Mouse (Mus musculus) cerebellum, postnatal 36 days (tissue): ENCODE measurements around the gene Zfp3.
A peak's percentile ranks its signal among the peaks of the same experiment; 100 is the strongest.
"Not testable (repeated sequence)": the region's sequence is repeated elsewhere in the genome, so short reads cannot be mapped to it uniquely, and the experiment has no call there.

Experiments
- DNase-seq, 2 experiments: peaks; one replicate each; pipeline ENCODE4 v3.0.0; 2021 to 2022; ENCODE audit warnings: mixed read lengths in 2 of 2

Zfp3 gene

DNA sequence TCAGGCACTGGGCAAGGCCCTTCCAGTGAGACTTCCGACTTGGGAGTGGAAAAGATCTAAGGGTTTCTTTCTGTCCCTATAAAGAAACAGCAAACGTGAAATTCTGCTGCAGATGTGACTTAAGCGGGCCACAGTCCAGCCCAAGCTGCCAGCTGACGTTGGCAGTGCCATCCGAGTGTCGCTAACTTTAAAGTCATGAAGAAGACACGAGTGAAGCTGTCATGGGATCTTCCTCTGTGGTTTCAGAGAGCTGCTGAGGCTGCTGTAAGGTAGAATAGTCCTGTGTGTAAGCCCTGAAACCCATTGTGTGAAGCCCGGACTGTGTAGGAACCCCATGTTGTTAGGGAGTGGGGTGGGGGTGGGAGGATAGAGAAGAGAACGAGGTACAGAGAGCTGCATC lies 1.4 kb upstream of the Zfp3 start:
- DNase-seq = no peak

DNA sequence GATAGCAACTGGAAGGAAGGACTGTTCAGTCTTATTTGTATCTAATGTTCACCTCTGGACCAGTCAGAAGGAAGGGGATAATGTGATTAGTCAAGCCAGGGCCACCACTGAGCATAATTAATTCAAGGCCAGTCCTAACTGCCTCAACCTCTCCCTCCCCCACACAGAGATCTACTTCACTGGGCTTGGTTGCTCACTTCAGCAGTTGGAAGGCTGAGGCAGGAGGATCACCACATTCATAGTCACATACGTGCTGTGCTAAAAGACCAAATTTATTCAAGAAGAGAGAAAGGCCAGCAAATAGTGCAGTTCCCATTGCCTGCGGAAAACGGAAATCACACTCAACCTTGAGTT lies 450 bp upstream of the Zfp3 start:
- DNase-seq = no peak

DNA sequence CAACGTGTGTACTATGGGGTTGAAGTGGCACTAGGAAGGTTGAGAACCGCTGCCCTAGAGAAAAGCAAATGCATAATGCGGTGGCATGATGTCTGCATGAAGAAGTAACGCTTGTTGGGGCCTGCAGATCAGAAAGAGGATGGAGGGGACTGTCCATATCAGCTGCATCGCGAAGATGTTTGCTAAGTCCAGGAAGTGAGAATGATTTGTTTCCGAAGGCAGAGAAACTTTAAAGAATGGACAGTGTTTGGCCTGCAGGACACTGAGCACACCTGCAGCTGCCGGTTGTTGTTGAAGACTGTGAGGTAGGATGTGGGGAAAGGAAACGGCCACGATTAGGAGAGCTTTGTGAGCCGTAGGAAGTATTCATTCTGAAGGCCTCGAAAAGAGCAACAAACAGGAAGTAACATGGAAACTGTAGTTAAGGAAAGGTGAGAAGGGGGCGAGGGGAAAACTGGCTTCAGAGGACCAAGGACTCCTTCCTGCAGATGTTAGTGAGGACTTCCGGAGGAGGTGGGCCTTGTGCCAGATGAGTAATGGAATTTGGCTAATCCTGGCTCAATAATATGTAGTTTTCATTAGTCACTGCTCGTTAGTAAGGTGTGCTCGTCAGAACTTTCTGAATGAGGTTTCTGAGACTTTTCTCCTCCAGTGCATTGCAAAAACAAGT lies 1.9 kb downstream of the Zfp3 start:
- DNase-seq = no peak

DNA sequence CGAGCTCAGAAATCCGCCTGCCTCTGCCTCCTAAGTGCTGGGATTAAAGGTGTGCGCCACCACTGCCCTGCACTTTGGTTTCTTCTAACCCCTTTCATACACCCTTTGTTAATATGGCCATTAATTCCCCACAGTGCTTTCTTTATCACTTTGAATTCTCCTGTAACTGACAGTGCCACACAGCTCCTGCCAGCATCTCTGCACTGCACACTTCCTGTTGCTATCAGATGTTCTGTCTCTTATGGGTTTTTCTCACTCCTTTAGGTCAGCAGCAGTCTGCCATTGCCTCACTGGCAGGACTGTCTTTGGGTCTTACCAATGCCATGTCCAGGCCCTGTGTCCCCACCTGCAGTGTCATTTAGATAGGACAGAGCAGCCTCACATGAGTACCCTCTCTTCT lies 6.8 kb downstream of the Zfp3 start:
- DNase-seq = no peak

DNA sequence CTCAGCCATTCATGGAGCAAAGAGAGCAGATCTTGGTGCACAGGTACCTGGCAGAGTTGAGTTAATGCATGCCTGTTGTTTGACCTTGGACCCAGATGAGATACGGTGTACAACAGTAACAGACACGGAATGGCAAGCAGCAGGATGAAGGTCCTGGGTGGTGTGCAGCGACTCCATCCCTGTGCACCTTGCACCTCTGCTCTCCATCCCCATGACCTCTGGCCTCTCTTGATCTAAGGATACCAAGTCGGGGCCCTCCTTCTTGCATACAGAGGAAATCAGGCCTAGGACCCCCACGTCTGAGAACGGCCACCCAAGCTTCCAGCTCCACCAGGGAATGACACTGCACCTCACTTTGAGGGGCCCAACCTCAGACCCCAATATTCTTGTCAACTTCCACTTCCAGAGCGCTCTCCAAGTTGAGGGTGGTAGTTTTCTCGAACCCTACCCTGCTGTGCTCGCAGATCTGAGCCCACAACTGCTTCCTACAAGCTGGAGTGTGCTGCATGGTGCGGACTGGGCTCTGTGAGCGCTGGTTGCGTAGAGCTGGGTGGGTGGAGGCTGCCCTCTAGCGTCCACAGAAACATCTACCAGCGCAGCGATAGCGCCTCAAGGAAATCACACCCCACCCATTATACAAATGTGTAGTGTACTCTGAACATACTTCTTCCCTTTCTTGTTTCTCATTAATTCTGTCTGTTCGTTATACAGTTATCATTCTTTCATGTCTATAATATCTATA lies 13.0 kb downstream of the Zfp3 start:
- peak; percentile 65 to 70 for DNase-seq

DNA sequence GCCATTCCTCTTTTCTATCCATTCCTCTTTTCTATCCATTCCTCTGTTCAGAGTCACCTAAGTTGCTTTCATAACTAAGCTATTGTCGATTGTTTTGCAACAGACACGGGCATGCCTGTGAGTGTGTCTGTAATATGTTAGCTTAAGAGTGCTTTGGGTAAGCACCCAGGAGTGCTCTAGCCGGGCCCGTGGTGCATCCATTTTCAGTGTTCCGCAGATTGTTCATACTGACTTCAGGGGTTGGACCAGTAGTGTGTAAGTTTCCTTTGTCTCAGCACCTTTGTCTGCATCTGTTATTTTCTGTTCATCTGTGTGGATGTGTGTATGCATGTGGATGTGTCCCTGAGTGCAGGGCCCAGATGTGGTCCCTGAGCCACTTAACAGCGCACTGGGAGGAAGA lies 13.6 kb downstream of the Zfp3 start:
- no peak for DNase-seq

DNA sequence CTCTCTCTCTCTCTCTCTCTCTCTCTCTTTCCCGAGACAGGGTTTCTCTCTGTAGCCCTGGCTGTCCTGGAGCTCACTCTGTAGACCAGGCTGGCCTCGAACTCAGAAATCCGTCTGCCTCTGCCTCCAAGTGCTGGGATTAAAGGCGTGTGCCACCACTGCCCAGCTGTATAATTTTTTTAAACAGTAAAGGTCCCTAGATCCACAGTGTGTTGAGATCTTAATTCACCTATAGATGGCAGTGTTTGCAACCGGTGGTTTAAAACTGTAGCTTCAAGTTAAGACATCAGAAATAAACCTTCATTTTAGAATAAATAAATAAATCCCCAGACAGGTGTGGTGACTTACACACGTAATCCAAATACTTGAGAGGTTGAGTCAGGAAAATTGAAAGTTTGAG lies 14.0 kb downstream of the Zfp3 start:
- not testable (repeated sequence) for DNase-seq

DNA sequence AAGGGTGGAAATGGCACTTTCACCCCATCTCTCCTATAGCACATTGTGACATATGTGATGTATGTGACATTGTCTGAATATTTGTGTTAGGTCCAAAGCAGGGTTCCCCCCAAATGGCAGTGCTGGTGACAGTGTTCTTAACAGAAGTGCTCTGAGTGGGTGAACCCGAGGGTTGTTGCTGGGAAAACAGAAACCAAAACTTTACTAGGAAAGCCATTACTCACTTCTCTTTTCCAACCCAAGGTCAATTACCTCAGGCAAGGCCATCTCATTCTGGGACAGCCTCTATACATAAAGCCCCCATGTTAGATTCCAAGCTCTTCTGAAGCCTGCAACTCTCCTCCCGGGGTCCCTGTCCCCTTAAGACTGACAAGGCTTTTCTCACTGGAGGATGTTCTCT lies 21.9 kb downstream of the Zfp3 start:
- DNase-seq = no peak

DNA sequence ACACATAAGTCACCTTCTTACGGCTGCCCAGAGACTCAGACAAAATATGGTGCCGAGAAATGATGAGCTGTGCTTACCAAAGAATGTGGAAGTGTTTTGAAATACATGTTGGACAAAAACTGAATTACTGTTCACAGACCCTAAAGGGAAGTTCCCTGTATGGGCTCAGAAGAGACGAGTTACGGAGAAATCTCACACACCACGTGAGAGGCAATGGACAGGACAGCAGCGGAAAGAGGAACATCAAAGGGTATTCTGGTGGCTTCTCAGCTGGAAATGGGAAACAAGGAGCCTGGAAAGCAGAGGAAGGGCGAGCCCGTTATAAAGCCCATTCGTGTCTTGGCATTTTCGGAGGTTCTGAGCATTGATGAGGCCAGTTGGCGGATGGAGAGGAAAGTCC lies 23.0 kb downstream of the Zfp3 start:
- DNase-seq = no peak

DNA sequence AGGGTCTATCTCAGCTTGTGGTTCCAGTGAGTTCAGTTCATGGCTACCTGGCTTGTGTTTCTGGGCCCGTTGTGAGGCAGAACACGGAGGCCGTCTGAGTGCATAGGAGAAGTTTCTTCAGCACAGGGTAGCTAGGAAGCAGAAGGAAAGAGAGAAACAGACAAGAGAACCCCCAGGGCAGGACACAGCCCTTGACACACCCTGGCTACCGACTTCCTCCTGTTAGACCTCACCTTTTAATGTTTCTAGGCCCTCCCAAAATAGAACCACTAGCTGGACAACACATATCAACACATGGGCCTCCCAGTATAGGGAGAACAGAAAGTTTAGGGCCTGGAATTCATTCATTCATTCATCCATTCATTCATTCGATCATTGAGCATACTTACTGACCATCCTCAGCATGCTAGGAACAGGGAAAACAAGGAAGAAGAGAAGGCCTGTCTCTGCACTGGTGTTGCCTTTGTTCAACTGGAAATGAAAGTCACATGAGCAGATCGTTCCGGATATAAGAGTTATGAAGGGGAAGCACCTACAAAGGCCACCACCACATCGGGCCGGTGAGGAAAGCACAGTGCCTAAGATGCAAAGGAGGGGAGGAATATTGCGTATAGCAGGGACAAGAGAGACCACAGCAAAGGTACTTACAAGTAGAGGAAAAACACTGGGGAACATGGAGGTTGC lies 25.1 kb downstream of the Zfp3 start:
- no peak for DNase-seq

DNA sequence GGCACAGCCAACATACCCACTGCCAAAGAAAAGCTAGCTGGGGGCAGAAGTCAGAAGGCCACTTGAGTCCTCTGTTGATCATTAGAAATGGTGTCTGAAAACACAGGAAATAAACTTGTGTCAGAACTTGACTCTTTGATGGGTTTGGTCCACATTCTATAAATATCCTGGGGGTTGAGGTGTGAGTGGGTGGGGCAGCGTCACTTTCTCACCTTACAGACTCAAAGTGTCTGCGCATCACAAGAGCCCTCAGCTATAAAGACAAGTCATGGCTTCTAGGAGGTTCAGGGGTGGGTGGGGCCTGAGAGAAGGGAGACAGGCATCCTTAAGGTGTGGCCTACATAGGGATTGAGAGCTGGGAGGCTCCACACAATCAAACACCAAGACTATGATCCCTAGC lies 26.4 kb downstream of the Zfp3 start:
- no peak for DNase-seq

DNA sequence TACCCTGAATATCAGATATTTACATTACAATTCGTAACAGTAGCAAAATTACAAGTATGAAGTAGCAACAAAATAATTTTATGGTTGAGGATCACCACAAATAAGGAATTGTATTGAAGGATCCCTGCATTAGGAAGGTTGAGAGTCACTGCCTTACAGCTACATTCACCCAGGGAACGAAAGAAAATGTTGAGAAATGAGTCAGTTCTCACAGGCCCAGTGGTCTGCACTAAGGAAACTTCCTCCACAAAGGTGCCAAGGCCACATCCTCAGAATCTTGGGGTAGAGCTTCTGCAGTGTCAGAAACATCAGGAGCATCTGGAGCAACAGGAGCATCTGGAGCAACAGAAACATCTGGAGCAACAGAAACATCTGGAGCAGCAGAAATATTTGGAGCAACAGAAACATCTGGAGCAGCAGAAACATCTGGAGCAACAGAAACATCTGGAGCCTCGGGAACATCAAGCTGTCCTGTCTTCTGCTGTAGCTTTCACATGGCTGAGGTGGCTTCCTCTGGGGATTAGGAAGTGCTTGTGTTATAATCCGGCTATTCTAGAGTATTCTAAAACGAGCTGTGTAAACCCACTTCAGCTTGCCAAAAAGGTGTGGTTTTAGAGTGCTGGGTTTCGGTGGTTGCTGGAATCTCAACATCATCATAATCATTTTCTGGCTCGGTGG lies 27.0 kb downstream of the Zfp3 start:
- DNase-seq = no peak

DNA sequence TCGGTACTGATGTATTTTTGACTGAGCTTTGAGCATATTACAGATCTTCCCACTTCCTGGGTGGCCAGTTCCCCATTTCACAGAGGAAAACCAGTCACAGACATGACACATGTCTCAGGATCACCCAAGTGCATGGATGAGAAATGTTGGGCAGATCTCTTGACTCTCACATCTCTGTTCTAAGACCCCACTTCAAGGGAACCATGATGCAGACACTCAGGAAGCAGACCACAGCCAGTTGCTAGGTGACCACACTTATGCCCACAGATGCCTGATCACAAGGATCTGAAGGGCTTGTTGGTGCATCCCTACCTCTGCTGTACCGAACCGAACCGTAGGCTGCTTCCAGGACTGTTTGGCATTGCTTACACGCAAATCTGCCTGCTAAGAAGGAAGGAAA lies 27.7 kb downstream of the Zfp3 start:
- no peak for DNase-seq

DNA sequence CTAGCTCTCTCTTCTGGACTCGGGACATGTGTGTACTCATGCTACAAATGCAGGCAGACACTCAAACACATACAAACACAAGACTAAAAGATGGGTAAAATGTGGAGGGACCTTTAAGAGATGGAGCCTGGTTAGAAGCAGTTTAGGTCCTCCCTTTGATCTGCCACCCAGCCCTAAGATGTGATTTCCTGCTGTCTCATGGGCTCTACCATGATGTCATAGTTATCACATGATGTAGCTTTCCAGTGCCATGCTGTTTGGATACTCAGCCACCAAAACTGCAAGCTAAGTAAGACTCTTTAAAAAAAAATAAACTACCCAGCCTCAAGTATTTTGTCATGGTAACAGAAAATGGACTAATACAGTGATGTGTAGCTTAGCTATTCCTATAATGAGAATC lies 28.4 kb downstream of the Zfp3 start:
- no peak for DNase-seq

DNA sequence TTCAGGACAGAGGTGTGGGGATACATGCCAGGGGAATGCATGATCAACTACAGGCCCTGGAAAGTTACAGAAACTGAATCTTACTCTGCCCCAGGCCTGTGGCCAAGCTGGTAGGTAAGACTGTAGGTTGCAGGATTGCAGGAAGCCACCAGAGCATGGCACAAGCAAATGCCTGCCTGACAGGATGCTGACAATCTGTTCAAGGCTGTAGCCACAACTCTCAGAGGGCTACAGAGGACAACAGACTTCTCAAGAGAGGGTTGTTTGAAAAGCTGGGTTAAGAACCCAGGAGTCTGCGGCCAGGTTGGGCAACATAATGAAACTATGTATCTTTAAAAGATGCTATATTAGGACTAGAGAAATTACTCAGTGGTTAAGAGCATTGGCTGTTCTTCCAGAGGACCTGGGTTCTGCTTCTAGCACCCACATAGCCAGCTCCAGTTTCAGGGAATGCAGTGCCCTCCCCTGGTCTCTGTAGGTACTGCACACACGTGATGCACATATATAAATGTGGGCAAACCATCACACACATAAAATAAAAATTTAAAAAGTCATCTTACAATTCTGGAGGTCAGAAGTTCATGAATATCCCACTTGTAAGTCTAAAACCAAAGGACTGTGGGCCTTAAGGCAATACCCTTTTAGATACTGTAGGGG lies 38.3 kb downstream of the Zfp3 start:
- DNase-seq = no peak

DNA sequence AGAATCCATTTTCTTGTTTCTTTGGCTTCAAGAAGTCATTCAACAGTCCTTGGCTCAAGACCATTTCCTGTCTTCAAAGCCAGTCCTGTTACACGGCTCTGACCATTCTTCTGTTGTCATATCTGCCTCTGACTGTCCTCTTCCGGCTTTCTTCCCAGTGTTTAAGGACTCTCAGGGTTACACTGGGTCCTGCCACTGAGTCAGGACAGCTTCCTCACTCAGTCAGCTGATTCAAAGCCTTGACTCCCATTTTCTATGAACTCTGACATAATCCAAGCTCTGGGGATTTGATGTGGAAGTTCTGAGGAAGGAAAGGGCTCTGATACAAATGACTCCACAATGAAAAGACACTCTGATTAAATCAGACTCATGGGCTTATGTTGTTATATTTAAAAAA lies 38.9 kb downstream of the Zfp3 start:
- no peak for DNase-seq

DNA sequence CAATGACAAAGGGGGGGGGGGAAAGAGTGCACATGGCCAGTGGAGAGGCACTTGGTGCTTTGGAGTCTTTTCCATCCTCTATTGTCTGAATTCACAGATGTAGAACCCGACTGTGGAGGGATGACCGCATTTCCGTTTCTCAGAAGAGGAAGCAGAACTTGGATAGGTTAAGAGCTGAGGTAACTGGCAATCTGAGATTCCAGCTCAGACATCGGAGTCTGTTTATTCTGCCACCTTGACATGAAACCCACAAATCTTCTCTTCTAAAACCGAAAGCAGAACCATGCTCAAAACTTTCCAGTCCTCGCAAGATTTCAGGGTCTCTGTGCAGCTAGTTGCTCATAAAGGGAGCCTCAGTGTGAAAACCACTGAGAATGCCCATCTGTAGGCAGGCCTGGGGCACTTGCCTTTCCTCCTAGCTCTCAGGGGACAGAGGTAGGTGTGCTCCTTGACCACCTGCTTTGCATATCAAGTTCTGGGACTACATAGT lies 39.7 kb downstream of the Zfp3 start:
- DNase-seq = no peak

DNA sequence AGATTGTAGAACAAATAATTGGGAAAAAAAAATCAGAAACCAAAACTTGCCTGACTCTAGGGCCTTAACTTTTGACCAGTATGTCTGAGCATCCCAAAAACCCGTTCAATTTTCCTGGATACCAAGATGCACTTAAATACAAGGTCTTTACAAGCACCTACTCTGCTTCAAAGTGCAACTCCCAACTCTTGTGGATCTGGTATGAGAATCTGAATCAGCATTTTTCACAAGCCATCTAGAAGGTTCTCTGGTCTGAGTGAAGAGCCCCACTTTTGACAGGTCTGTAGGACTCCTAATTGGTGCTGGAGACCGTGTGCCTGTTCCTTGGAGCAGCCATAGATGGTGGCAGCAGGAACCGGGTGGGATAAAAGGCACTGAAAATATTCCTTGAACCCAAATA lies 40.4 kb downstream of the Zfp3 start:
- DNase-seq = no peak

DNA sequence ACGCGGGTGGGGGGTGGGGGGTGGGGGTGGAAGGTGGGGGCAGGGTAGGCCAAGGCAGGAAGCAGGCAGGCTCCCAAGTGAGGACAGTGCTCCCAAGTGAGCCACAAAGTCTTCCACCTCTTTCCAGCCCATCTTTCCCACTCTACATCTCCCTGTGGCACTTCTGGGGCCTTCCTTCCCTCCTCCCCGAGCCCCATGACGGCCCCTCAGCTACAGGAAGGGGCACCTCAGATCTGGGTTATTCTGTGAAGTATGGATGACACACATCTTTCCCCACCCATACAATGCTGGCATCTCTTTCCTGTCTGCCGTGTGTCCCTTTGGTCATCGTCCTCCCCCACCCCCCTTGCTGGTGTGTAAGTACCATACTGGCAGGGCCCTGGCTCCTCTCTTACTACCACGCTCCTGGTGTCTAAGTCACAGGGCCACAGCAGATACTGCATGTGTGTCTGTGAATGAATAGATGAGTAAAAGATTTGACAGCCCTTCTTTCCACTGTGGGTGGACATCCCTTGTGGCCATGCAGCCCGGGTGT lies 41.7 kb downstream of the Zfp3 start:
- no peak for DNase-seq

DNA sequence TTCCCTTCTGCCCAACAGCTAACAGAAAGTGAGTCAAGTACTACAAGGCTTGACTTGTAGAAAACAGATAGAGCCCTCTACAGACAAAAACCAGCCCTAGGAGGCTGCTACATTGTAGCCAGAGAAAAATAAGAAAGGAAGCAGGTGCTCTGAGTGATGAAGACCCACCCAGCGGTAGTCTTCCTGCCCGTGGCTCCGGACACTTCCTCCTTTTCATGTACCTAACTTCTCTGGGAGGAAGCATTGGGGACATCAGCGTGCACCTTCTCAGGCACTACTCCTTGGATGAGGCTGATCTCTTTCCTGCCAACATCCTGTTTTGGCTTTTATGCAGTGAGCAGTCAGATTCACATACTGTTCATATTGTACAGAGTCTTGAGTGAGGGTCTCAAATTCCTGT lies 42.7 kb downstream of the Zfp3 start:
- DNase-seq = no peak

DNA sequence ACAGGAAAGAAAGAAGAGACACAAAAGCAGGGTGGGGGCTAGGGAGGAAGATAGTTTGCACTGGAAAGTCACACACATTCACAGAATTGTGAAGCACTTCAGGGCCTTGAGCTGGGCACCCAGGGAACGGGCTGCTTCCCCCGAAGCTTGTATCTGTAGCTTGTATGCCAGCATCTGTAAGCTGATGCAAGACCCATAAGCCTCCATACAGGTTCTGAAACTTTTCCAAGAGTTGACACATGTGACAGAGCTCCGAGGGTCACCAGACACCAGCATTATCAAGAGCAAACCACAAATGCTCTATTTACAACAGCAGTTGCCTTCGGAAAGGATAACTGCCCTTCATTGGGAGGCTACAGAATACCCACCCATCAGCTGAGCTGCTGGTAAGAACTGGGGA lies 43.6 kb downstream of the Zfp3 start:
- DNase-seq = no peak

DNA sequence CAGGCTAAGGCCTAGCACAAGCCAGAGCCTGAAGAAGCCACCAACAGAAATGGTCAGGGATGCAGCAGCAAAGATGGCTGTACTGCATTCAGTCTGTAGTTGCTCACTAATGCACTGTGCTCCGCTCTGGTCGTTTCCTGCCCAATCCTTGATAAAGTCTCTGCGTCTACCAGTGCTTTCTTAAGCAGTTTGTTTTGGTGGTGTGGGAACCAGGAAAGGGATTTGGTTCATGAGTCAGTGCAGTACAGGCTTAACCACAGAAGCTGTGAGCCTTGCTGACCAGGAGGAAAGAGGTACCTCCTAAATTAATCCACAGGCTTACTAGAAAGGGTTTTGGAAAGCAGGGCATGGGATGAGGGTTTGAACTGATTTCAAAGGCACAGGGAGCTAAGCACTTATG lies 44.1 kb downstream of the Zfp3 start:
- DNase-seq = no peak

DNA sequence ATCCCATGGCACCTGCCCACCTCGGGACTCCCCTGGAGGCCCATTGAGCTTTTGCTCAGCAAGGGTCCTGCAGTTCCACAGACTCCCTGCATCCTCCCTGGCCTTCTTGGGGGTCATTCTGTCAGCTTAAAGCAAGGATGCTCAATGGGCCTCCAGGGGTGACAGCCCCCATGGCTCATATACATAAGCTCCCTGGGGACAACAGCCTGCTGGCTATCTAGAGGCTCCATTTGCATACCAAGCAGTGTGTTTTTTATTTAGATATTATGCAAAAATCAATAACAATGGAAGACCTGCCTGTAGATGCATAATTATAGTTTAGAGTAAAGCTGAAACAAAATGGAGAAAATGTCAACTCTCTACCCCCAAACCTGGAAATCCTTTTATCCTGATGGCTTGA lies 45.0 kb downstream of the Zfp3 start:
- no peak for DNase-seq
